Mouse (Mus musculus): ENCODE data around the gene 1190005I06Rik. TPM values are rescaled to one million over a fixed set of nuclear protein-coding genes. Genes with fewer than 3 reads are reported as not detected.

Gene 1190005I06Rik
- polyA plus RNA-seq, 2 experiments, result 6.4 to 8.7 TPM

DNA sequence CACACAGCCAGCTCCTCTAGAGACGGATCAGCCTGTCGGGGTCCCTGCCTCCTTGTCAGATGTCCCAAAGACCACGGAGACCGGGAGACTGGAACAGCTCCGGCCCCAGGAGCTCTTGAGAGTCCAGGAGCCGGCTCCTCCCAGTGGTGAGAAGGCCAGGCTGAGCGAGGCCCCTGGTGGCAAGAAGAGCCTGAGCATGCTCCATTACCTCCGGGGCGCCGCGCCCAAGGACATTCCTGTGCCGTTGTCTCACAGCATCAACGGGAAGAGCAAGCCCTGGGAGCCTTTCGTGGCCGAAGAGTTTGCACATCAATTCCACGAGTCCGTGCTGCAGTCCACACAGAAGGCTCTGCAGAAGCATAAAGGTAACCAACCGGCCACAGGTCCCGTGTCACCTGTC, 72.5 kb downstream of the 1190005I06Rik start:
- no peak overlapping the region for H3K4me2 ChIP-seq (replicated peaks; ENCODE audit: low read depth, low read length, severe bottlenecking)
- TF ChIP-seq POLR2A (IDR thresholded peaks at IDR 0.05; ENCODE audit: borderline replicate concordance, extremely low read depth, insufficient read depth, insufficient read length), result no peak
- H3K27ac ChIP-seq (replicated peaks; ENCODE audit: low read depth, low read length), result no peak overlapping the region
- no peak overlapping the region for H3K9ac ChIP-seq (ENCODE audit: low read depth, low read length, severe bottlenecking)
- ATAC-seq (ENCODE audit: low FRiP score, low read depth) (no peak), DNase-seq (ENCODE audit: low spot score) (no peak)
- no peaks in the 10 kb centered on the region for H3K9me3 ChIP-seq (ENCODE audit: control insufficient read depth, low read length)
- WGBS, result 77% methylated on average over 19 of the region's 19 CpGs
- no peak overlapping the region for H3K4me3 ChIP-seq (replicated peaks; ENCODE audit: low read length)
- no peaks in the 10 kb centered on the region for H3K27me3 ChIP-seq (ENCODE audit: control insufficient read depth, insufficient read depth, low read length)
- peaks cover 93% of the 10 kb centered on the region for H3K36me3 ChIP-seq (ENCODE audit: control insufficient read depth, insufficient read depth, low read length)
- peaks cover 5% of the 10 kb centered on the region; the same call in 1 of the 2 replicates for H3K4me1 ChIP-seq (ENCODE audit: control insufficient read depth, insufficient read depth, low read length)

DNA sequence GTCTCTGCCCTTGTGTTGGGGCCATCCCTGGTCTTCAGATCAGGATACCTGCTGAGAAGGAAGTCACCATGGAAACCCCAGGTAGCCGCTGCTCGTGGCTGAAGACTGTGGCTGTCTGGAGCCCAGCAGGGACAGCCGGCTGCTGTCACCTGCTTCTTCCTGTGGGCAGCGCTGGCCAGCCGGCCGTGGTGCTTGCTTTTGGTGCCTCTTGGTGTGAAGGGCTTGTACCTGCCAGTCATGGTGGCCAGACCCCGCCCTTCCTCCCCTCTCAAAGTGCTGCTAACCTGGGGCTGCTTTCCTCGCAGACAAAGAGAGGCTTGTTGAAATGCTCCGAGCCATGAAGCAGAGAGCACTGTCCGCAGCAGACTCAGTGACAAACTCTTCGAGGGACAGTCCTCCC, 73.6 kb downstream of the 1190005I06Rik start:
- ATAC-seq (ENCODE audit: low FRiP score, low read depth), result no peak
- no peak overlapping the region for H3K4me2 ChIP-seq (replicated peaks; ENCODE audit: low read depth, low read length, severe bottlenecking)
- no peak for TF ChIP-seq POLR2A (IDR thresholded peaks at IDR 0.05; ENCODE audit: borderline replicate concordance, extremely low read depth, insufficient read depth, insufficient read length)
- H3K9ac ChIP-seq (ENCODE audit: low read depth, low read length, severe bottlenecking), result no peak overlapping the region
- no peak overlapping the region for H3K27ac ChIP-seq (replicated peaks; ENCODE audit: low read depth, low read length)
- H3K9me3 ChIP-seq (ENCODE audit: control insufficient read depth, low read length), result no peaks in the 10 kb centered on the region
- no peaks in the 10 kb centered on the region for H3K27me3 ChIP-seq (ENCODE audit: control insufficient read depth, insufficient read depth, low read length)
- no peak for DNase-seq (ENCODE audit: low spot score)
- H3K4me1 ChIP-seq (ENCODE audit: control insufficient read depth, insufficient read depth, low read length), result peaks cover 5% of the 10 kb centered on the region; the same call in 1 of the 2 replicates
- H3K36me3 ChIP-seq (ENCODE audit: control insufficient read depth, insufficient read depth, low read length), result peaks cover 96% of the 10 kb centered on the region
- WGBS, result 76% methylated on average over 11 of the region's 11 CpGs
- no peak overlapping the region for H3K4me3 ChIP-seq (replicated peaks; ENCODE audit: low read length)

DNA sequence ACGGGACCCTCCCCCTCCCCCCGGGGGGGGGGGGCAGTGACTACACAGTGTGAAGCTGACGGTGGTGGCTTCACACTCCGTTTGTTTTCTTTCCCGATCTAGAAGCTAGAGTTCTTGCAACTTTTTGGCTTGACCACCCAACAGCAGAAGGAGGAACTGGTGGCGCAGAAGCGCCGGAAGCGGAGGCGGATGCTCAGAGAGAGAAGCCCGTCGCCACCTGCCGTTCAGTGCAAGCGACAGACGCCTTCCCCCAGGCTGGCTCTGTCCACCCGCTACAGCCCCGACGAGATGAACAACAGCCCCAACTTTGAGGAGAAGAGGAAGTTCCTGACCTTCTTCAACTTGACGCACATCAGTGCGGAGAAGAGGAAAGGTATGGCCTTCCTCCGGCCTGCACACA, 74.9 kb downstream of the 1190005I06Rik start:
- no peak overlapping the region for H3K9ac ChIP-seq (ENCODE audit: low read depth, low read length, severe bottlenecking)
- DNase-seq (ENCODE audit: low spot score) (no peak), ATAC-seq (ENCODE audit: low FRiP score, low read depth) (no peak)
- TF ChIP-seq POLR2A (IDR thresholded peaks at IDR 0.05; ENCODE audit: borderline replicate concordance, extremely low read depth, insufficient read depth, insufficient read length), result no peak
- no peaks in the 10 kb centered on the region for H3K9me3 ChIP-seq (ENCODE audit: control insufficient read depth, low read length)
- H3K36me3 ChIP-seq (ENCODE audit: control insufficient read depth, insufficient read depth, low read length), result peaks cover 96% of the 10 kb centered on the region
- peaks cover 5% of the 10 kb centered on the region; the same call in 1 of the 2 replicates for H3K4me1 ChIP-seq (ENCODE audit: control insufficient read depth, insufficient read depth, low read length)
- no peak overlapping the region for H3K4me2 ChIP-seq (replicated peaks; ENCODE audit: low read depth, low read length, severe bottlenecking)
- no peaks in the 10 kb centered on the region for H3K27me3 ChIP-seq (ENCODE audit: control insufficient read depth, insufficient read depth, low read length)
- no peak overlapping the region for H3K27ac ChIP-seq (replicated peaks; ENCODE audit: low read depth, low read length)
- WGBS, result 84% methylated on average over 21 of the region's 21 CpGs
- H3K4me3 ChIP-seq (replicated peaks; ENCODE audit: low read length), result no peak overlapping the region

DNA sequence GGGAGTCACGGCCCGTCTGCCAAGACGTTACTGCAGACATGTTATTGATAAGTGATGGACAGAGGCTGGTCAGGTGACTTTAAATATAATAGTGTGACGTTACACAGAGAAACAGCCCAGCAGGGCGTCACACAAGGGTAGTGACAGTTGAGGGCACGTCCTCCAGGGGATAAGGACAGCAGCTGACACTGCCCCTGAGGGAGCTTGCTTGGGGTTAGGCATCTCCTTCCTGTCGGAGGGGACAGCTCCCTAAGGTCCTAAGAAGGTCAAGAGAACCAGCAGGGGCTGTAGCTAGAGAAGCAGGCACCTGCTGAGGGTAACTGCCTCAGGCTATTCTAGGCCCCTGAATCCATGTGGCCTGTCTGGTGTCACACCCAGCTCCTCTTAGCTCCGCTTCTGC, 75.9 kb downstream of the 1190005I06Rik start:
- no peak overlapping the region for H3K4me3 ChIP-seq (replicated peaks; ENCODE audit: low read length)
- H3K27me3 ChIP-seq (ENCODE audit: control insufficient read depth, insufficient read depth, low read length), result no peaks in the 10 kb centered on the region
- H3K4me1 ChIP-seq (ENCODE audit: control insufficient read depth, insufficient read depth, low read length), result peaks cover 5% of the 10 kb centered on the region; the same call in 1 of the 2 replicates
- no peak for TF ChIP-seq POLR2A (IDR thresholded peaks at IDR 0.05; ENCODE audit: borderline replicate concordance, extremely low read depth, insufficient read depth, insufficient read length)
- ATAC-seq (ENCODE audit: low FRiP score, low read depth) (no peak), DNase-seq (ENCODE audit: low spot score) (no peak)
- no peak overlapping the region for H3K9ac ChIP-seq (ENCODE audit: low read depth, low read length, severe bottlenecking)
- 83% methylated on average over 8 of the region's 8 CpGs for WGBS
- H3K36me3 ChIP-seq (ENCODE audit: control insufficient read depth, insufficient read depth, low read length), result peaks cover 97% of the 10 kb centered on the region
- H3K27ac ChIP-seq (replicated peaks; ENCODE audit: low read depth, low read length), result no peak overlapping the region
- H3K9me3 ChIP-seq (ENCODE audit: control insufficient read depth, low read length), result no peaks in the 10 kb centered on the region
- no peak overlapping the region for H3K4me2 ChIP-seq (replicated peaks; ENCODE audit: low read depth, low read length, severe bottlenecking)

DNA sequence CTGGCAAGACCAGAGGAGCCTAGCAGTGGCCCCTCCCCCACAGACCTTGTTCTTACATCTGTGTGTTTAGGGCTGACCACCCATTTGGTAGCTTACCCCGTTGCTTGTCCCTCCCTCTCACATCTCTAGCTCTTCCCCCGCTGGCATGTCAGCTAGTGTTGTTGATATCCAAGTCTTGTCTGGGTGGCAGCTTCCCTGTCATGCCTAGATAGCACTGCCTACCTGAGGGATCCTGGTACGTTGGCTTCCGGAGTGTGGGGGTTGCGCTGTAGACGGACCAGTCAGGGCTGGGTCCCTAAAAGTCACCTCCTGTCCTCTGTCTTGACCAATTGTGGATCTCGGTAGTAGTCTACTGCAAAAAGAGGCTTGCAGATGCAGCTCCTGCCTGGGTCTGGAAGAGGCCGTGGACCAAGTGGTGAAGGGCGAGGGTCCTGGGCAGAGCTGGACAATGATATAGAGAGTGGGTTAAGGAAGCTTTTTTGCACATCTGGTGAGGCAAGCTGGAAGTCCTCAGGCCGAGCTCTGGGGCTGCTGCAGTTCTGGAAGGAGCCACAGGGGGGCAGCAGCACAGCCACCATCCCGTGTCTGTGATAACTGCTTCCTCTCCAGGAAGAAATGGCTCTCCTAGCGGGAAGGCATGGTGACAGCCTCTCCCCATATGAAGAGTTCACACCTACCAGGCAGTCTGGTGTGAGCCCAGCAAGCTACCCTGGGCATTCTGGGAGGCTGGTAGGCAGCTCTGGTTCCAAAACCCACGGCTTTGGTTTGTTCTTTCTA, 77.3 kb downstream of the 1190005I06Rik start:
- Histone ChIP-seq H3K9ac (ENCODE audit: low read depth, low read length, severe bottlenecking) (no peak overlapping the region), H3K9me3 (ENCODE audit: control insufficient read depth, low read length) (no peaks in the 10 kb centered on the region), H3K36me3 (ENCODE audit: control insufficient read depth, insufficient read depth, low read length) (peaks cover 87% of the 10 kb centered on the region), H3K27me3 (ENCODE audit: control insufficient read depth, insufficient read depth, low read length) (no peaks in the 10 kb centered on the region), H3K4me2 (replicated peaks; ENCODE audit: low read depth, low read length, severe bottlenecking) (no peak overlapping the region), H3K4me3 (replicated peaks; ENCODE audit: low read length) (no peak overlapping the region), H3K4me1 (ENCODE audit: control insufficient read depth, insufficient read depth, low read length) (peaks cover 13% of the 10 kb centered on the region), H3K27ac (replicated peaks; ENCODE audit: low read depth, low read length) (no peak overlapping the region)
- TF ChIP-seq POLR2A (IDR thresholded peaks at IDR 0.05; ENCODE audit: borderline replicate concordance, extremely low read depth, insufficient read depth, insufficient read length), result no peak
- DNase-seq (ENCODE audit: low spot score) (peak; percentile 81), ATAC-seq (ENCODE audit: low FRiP score, low read depth) (peak; percentile 54; the same call in 1 of the 2 replicates)
- WGBS, result 55% methylated on average over 13 of the region's 13 CpGs

Data from limb, embryonic 14.5 days (tissue).